Mouse (Mus musculus) midbrain, embryonic 10.5 days (tissue): ENCODE results near the gene Flot1. TPM values are rescaled to one million over a fixed set of nuclear protein-coding genes. Genes with fewer than 3 reads are reported as not detected.

ENCODE experiments used
- DNase-seq: peaks from one replicate; pipeline ENCODE4 v3.0.0-alpha.2; 2017; ENCODE audit warnings: low spot score
- H3K27ac ChIP-seq: fragments of 300-500 bp; sonication (generic); replicated peaks from 2 replicates; pipeline ENCODE4 v1.5.1; 2016; ENCODE audit warnings: mild to moderate bottlenecking
- H3K27me3 ChIP-seq: fragments of 300-500 bp; sonication (generic); 2 replicates; pipeline ENCODE4 v1.6.1; 2016; ENCODE audit warnings: low read depth, mild to moderate bottlenecking; ENCODE audit not compliant: poor library complexity, severe bottlenecking
- H3K36me3 ChIP-seq: fragments of 300-500 bp; sonication (generic); 2 replicates; pipeline ENCODE4 v1.6.1; 2016; ENCODE audit warnings: mild to moderate bottlenecking, moderate library complexity
- H3K4me1 ChIP-seq: fragments of 300-500 bp; sonication (generic); 2 replicates; pipeline ENCODE4 v1.6.1; 2016
- H3K4me3 ChIP-seq: fragments of 300-500 bp; sonication (generic); 2 replicates; pipeline ENCODE4 v1.5.1; 2016; ENCODE audit warnings: mild to moderate bottlenecking, moderate library complexity
- H3K9me3 ChIP-seq: fragments of 300-500 bp; sonication (generic); replicated peaks from 2 replicates; pipeline ENCODE4 v1.6.1; 2016; ENCODE audit warnings: mild to moderate bottlenecking
- WGBS: fragments of 180-500 bp; shearing (Covaris S2); methylation state at CpG from one replicate; pipeline ENCODE4 v1.1.7; 2016; 5-methylcytosine and 5-hydroxymethylcytosine counted together
- polyA plus RNA-seq: library from polyadenylated mRNA; unstranded; fragments of >200 nt; fragmentation: Nextera tagmentation; extraction: Ambion mirVana; gene quantifications from 2 replicates; pipeline ENCODE4 v1.2.1, GENCODE M21; 2016

Gene Flot1
- polyA plus RNA-seq, 1 experiment from 2014 or later: 54.8 TPM

GRCm38 (mm10) chr17:35866281-35866831, 43.3 kb downstream of the Flot1 start:
- peaks cover 50% of the 10 kb centered on the region for H3K36me3 ChIP-seq

GRCm38 (mm10) chr17:35866911-35867890, 44.2 kb downstream of the Flot1 start:
- DNase-seq: peak; percentile 46
- WGBS: 13% methylated on average over 26 of the region's 26 CpGs
- Histone ChIP-seq H3K36me3 (peaks cover 57% of the 10 kb centered on the region), H3K9me3 (peaks cover 11% of the 10 kb centered on the region), H3K4me1 (peaks cover 78% of the 10 kb centered on the region), H3K4me3 (peak overlapping the region; percentile 82), H3K27me3 (no peaks in the 10 kb centered on the region), H3K27ac (peak overlapping the region; percentile 99)

More at GRCm38 (mm10) chr17:35866281-35866831, 43.3 kb downstream of the Flot1 start:
- no peaks in the 10 kb centered on the region for H3K27me3 ChIP-seq
- DNase-seq: no peak
- H3K4me3 ChIP-seq: peak overlapping the region; percentile 82
- H3K4me1 ChIP-seq: peaks cover 77% of the 10 kb centered on the region
- H3K27ac ChIP-seq: peak overlapping the region; percentile 99
- peaks cover 10% of the 10 kb centered on the region for H3K9me3 ChIP-seq
- WGBS: under 1% methylated on average over 37 of the region's 38 CpGs

GRCm38 (mm10) chr17:35868165-35868820, 45.3 kb downstream of the Flot1 start:
- WGBS: 47% methylated on average over 17 of the region's 17 CpGs
- Histone ChIP-seq H3K36me3 (peaks cover 59% of the 10 kb centered on the region), H3K9me3 (peaks cover 11% of the 10 kb centered on the region), H3K4me1 (peaks cover 87% of the 10 kb centered on the region), H3K27me3 (no peaks in the 10 kb centered on the region), H3K27ac (peak overlapping the region; percentile 99), H3K4me3 (peak overlapping the region; percentile 82)
- DNase-seq: no peak

- H3K4me1 ChIP-seq: peaks cover 89% of the 10 kb centered on the region
- WGBS: 12% methylated on average over 7 of the region's 7 CpGs
Observed at GRCm38 (mm10) chr17:35868961-35869345, 45.9 kb downstream of the Flot1 start.

GRCm38 (mm10) chr17:35869346-35870067, 46.5 kb downstream of the Flot1 start:
- Histone ChIP-seq H3K4me3 (peak overlapping the region; percentile 82), H3K9me3 (peaks cover 11% of the 10 kb centered on the region), H3K36me3 (peaks cover 60% of the 10 kb centered on the region), H3K27me3 (no peaks in the 10 kb centered on the region), H3K27ac (peak overlapping the region; percentile 99), H3K4me1 (peaks cover 84% of the 10 kb centered on the region)
- DNase-seq: peak; percentile 66
- 5% methylated on average over 7 of the region's 7 CpGs for WGBS

More at GRCm38 (mm10) chr17:35868961-35869345, 45.9 kb downstream of the Flot1 start:
- peaks cover 60% of the 10 kb centered on the region for H3K36me3 ChIP-seq
- peak overlapping the region; percentile 99 for H3K27ac ChIP-seq
- H3K27me3 ChIP-seq: no peaks in the 10 kb centered on the region
- H3K4me3 ChIP-seq: peak overlapping the region; percentile 82
- no peak for DNase-seq
- H3K9me3 ChIP-seq: peaks cover 11% of the 10 kb centered on the region

- no peaks in the 10 kb centered on the region for H3K27me3 ChIP-seq
- H3K4me3 ChIP-seq: peak overlapping the region; percentile 82
- H3K4me1 ChIP-seq: peaks cover 75% of the 10 kb centered on the region
- H3K36me3 ChIP-seq: peaks cover 67% of the 10 kb centered on the region
- peak overlapping the region; percentile 99 for H3K27ac ChIP-seq
- DNase-seq: no peak
- peaks cover 11% of the 10 kb centered on the region for H3K9me3 ChIP-seq
- WGBS: 69% methylated on average over 9 of the region's 9 CpGs
Observed at GRCm38 (mm10) chr17:35870151-35870883, 47.3 kb downstream of the Flot1 start.

- peaks cover 70% of the 10 kb centered on the region for H3K4me1 ChIP-seq
- H3K9me3 ChIP-seq: peaks cover 11% of the 10 kb centered on the region
- peak overlapping the region; percentile 99; the same call in 1 of the 2 replicates for H3K27ac ChIP-seq
- H3K27me3 ChIP-seq: no peaks in the 10 kb centered on the region
- no peak for DNase-seq
- H3K36me3 ChIP-seq: peaks cover 72% of the 10 kb centered on the region
- peak overlapping the region; percentile 82 for H3K4me3 ChIP-seq
- 92% methylated on average over 8 of the region's 8 CpGs for WGBS
Observed at GRCm38 (mm10) chr17:35870884-35871696, 48.1 kb downstream of the Flot1 start.

- H3K4me3 ChIP-seq: peak overlapping the region; percentile 38
- peak overlapping the region; percentile 46; the same call in 1 of the 2 replicates for H3K27ac ChIP-seq
- peaks cover 41% of the 10 kb centered on the region for H3K4me1 ChIP-seq
- H3K27me3 ChIP-seq: no peaks in the 10 kb centered on the region
- peaks cover 71% of the 10 kb centered on the region for H3K36me3 ChIP-seq
- WGBS: 34% methylated on average over 21 of the region's 21 CpGs
- peak; percentile 85 for DNase-seq
- peaks cover 11% of the 10 kb centered on the region for H3K9me3 ChIP-seq
Observed at GRCm38 (mm10) chr17:35873774-35874519, 50.9 kb downstream of the Flot1 start.

- Histone ChIP-seq H3K27ac (no peak overlapping the region), H3K4me3 (no peak overlapping the region), H3K36me3 (peaks cover 66% of the 10 kb centered on the region), H3K27me3 (no peaks in the 10 kb centered on the region), H3K9me3 (peaks cover 11% of the 10 kb centered on the region), H3K4me1 (peaks cover 34% of the 10 kb centered on the region)
- no peak for DNase-seq
- 97% methylated on average over 6 of the region's 6 CpGs for WGBS
Observed at GRCm38 (mm10) chr17:35874721-35875120, 51.7 kb downstream of the Flot1 start.

- WGBS: 6% methylated on average over 66 of the region's 66 CpGs
- DNase-seq: peak; percentile 96
- Histone ChIP-seq H3K9me3 (no peaks in the 10 kb centered on the region), H3K4me3 (peak within 1 kb of the TSS; percentile 99), H3K36me3 (peaks cover 60% of the 10 kb centered on the region), H3K27ac (peak within 1 kb of the TSS; percentile 86), H3K4me1 (peaks cover 15% of the 10 kb centered on the region), H3K27me3 (no peaks in the 10 kb centered on the region)
Observed at GRCm38 (mm10) chr17:35879245-35880057, 56.4 kb downstream of the Flot1 start, which contains the start of gene Dhx16. Gene Dhx16 (plus strand): TSS chr17:35879819.
